Mouse (Mus musculus) cerebellum, postnatal 14 days (tissue): ENCODE data around the gene Ankrd6.

Experiments used
- DNase-seq, 2 experiments: peaks; one replicate each; pipeline ENCODE4 v3.0.0; 2021; ENCODE audit warnings: mixed read lengths in 2 of 2

Gene Ankrd6

GRCm38 (mm10) chr4:32948696-32949095, 1.9 kb downstream of the Ankrd6 start:
- DNase-seq = no peak

- no peak for DNase-seq
Observed at GRCm38 (mm10) chr4:32947631-32948030, 3.0 kb downstream of the Ankrd6 start.

GRCm38 (mm10) chr4:32940984-32941383, 9.7 kb downstream of the Ankrd6 start:
- no peak for DNase-seq

GRCm38 (mm10) chr4:32939964-32940363, 10.7 kb downstream of the Ankrd6 start:
- no peak for DNase-seq

- DNase-seq = no peak
Observed at GRCm38 (mm10) chr4:32939521-32939920, 11.1 kb downstream of the Ankrd6 start.

- no peak for DNase-seq
Observed at GRCm38 (mm10) chr4:32936762-32937341, 13.8 kb downstream of the Ankrd6 start.

- no peak for DNase-seq
Observed at GRCm38 (mm10) chr4:32932056-32932455, 18.6 kb downstream of the Ankrd6 start.

GRCm38 (mm10) chr4:32929750-32930149, 20.9 kb downstream of the Ankrd6 start:
- no peak for DNase-seq

GRCm38 (mm10) chr4:32928692-32929448, 21.8 kb downstream of the Ankrd6 start:
- DNase-seq = peak in 1 of 2 experiments; percentile 8

GRCm38 (mm10) chr4:32923891-32924294, 26.7 kb downstream of the Ankrd6 start:
- DNase-seq = no peak

GRCm38 (mm10) chr4:32923436-32923835, 27.2 kb downstream of the Ankrd6 start:
- DNase-seq = peak; percentile 72 to 78

GRCm38 (mm10) chr4:32922871-32923270, 27.8 kb downstream of the Ankrd6 start:
- no peak for DNase-seq

- DNase-seq = no peak
Observed at GRCm38 (mm10) chr4:32920863-32921262, 29.8 kb downstream of the Ankrd6 start.

- DNase-seq = no peak
Observed at GRCm38 (mm10) chr4:32918571-32918970, 32.1 kb downstream of the Ankrd6 start.

GRCm38 (mm10) chr4:32916689-32917385, 33.8 kb downstream of the Ankrd6 start:
- no peak for DNase-seq

GRCm38 (mm10) chr4:32915928-32916327, 34.7 kb downstream of the Ankrd6 start:
- no peak for DNase-seq

GRCm38 (mm10) chr4:32909996-32910395, 40.6 kb downstream of the Ankrd6 start:
- no peak for DNase-seq

GRCm38 (mm10) chr4:32909241-32909979, 41.2 kb downstream of the Ankrd6 start:
- no peak for DNase-seq

- no peak for DNase-seq
Observed at GRCm38 (mm10) chr4:32907631-32908030, 43.0 kb downstream of the Ankrd6 start.

GRCm38 (mm10) chr4:32906627-32907026, 44.0 kb downstream of the Ankrd6 start:
- DNase-seq = peak; percentile 41 to 71

- DNase-seq = no peak
Observed at GRCm38 (mm10) chr4:32905913-32906312, 44.7 kb downstream of the Ankrd6 start.

- DNase-seq = no peak
Observed at GRCm38 (mm10) chr4:32905381-32905780, 45.3 kb downstream of the Ankrd6 start.

GRCm38 (mm10) chr4:32903826-32904225, 46.8 kb downstream of the Ankrd6 start:
- no peak for DNase-seq
